Mouse (Mus musculus) cerebral cortex, adult 2 months (tissue): ENCODE measurements around the gene Sympk.

ENCODE experiments used
- WGBS: fragments of 180-500 bp; shearing (Covaris S2); methylation state at CpG from one replicate; pipeline ENCODE4 v1.1.7; 2018; 5-methylcytosine and 5-hydroxymethylcytosine counted together

The Sympk gene

GRCm38 (mm10) chr7:19053136-19053532 lies 29.0 kb downstream of the Sympk start:
- WGBS, result 88% methylated on average over 7 of the region's 7 CpGs

DNA sequence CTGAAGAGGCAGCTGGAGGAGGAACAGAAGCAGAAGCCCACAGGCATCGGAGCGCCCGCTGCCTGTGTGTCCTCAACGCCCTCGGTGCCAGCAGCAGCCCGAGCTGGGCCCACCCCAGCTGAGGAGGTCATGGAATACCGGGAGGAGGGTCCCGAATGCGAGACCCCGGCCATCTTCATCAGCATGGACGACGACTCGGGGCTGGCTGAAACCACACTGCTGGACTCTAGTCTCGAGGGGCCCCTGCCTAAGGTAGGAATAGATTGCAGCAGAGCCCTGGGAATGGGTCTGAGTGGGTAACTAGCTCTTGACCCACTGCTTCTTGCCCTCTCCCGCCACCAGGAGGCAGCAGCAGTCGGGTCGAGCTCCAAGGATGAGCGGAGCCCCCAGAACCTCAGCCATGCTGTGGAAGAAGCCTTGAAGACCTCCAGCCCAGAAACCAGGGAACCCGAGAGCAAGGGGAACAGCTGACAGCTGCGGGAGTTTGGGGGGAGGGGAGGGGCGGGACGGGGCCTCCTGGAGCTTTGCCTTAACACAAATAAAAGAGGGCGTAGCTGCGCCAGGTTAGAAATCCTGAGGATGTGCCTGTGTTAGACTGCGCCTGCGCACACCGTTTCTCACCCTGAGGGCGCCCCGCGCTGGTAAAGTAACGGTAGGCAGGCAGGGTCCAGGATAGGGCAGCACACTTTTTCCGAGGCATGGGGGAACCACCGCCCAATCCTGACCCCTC lies 30.0 kb downstream of the Sympk start, which contains the start of gene Rsph6a:
TSS of gene Rsph6a (plus strand) at position 644 of the 730 bp plus-strand sequence.
- WGBS, result 21% methylated on average over 33 of the region's 33 CpGs

DNA sequence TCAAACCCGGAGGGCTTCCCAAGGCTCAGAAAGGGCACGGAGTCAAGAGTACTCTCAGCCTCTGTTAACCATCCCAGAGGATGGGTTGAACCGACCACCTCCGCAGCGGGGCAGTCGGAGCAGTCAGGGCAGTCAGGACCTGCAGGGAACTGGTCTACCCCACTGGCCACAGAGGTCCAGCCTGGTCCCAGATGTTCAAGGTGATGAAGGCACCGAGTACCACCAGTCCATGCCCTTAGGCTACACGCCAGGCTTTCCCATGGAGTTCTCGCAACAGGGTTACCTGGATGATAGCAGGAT lies 30.6 kb downstream of the Sympk start:
- 67% methylated on average over 9 of the region's 9 CpGs for WGBS

- WGBS, result 91% methylated on average over 8 of the region's 8 CpGs
Observed at GRCm38 (mm10) chr7:19055108-19055507, 30.9 kb downstream of the Sympk start.

DNA sequence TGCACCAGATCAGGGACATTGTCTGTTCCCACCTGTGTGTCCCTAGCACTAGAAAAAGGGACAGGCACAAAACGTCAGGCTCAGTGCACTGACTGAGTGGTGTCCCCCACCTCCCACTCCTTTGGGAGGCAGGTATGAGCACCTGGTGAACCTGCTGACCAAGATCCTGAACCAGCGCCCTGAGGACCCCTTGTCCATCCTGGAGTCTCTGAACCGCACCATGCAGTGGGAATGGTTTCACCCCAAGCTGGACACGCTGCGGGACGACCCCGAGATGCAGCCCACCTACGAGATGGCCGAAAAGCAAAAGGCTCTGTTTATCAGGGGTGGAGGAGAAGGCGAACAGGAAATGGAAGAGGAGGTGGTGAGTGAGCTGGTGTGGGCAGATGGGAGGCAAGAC lies 33.2 kb downstream of the Sympk start:
- WGBS, result 91% methylated on average over 10 of the region's 10 CpGs

GRCm38 (mm10) chr7:19065896-19066295 lies 41.7 kb downstream of the Sympk start:
- WGBS, result 52% methylated on average over 13 of the region's 13 CpGs

GRCm38 (mm10) chr7:19067063-19067462 lies 42.9 kb downstream of the Sympk start:
- WGBS, result 58% methylated on average over 14 of the region's 14 CpGs

- WGBS, result 73% methylated on average over 11 of the region's 14 CpGs
Observed at GRCm38 (mm10) chr7:19067935-19068334, 43.8 kb downstream of the Sympk start.

GRCm38 (mm10) chr7:19068707-19069106 lies 44.5 kb downstream of the Sympk start:
- 3% methylated on average over 2 of the region's 2 CpGs for WGBS

GRCm38 (mm10) chr7:19069500-19069899 lies 45.3 kb downstream of the Sympk start:
- WGBS, result 61% methylated on average over 3 of the region's 3 CpGs

- WGBS, result 60% methylated on average over 3 of the region's 3 CpGs
Observed at GRCm38 (mm10) chr7:19071024-19071423, 46.8 kb downstream of the Sympk start.

DNA sequence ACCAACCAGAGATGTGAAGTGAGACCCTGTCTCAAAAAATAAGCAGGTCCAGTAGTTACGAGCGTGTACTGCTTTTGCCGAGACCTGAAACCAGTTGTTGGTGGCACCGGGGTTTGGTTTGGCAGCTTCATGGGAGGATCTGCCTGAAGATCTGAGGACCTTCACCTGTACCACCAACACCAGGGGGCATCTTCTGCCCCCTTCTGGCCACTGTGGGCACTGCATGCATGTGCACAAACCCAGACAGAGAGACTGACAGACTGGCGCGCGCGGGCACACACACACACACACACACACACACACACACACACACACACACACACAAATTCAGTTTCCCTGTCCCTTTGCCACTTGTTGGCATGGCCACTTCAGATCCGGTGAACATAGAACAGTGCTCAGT lies 49.3 kb downstream of the Sympk start:
- 84% methylated on average over 9 of the region's 9 CpGs for WGBS

GRCm38 (mm10) chr7:19074494-19074893 lies 50.3 kb downstream of the Sympk start:
- 92% methylated on average over 6 of the region's 6 CpGs for WGBS

DNA sequence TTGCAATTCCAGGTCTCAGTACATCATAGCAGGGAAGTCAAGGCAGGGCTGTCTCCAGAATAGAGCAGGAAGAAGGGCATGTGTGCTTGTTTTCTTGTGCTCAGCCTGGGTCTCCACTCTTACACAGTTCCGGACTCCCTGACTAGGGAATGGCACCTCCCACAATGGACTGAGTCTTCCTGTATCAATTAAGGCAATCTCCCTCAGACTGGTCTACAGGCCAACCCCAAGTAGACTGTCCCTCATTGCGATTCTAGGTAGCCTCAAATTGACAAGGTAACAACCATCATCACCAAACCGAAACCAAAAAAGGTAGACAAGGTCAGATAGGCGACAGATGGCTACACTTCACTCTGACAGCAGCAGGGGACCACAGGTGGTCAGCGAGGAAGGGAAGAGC lies 51.1 kb downstream of the Sympk start:
- WGBS, result 60% methylated on average over 5 of the region's 5 CpGs

GRCm38 (mm10) chr7:19075723-19076585 lies 51.8 kb downstream of the Sympk start, which contains the start of gene Dmwd:
Gene Dmwd (plus strand): TSS chr7:19076227.
- under 1% methylated on average over 91 of the region's 91 CpGs for WGBS

DNA sequence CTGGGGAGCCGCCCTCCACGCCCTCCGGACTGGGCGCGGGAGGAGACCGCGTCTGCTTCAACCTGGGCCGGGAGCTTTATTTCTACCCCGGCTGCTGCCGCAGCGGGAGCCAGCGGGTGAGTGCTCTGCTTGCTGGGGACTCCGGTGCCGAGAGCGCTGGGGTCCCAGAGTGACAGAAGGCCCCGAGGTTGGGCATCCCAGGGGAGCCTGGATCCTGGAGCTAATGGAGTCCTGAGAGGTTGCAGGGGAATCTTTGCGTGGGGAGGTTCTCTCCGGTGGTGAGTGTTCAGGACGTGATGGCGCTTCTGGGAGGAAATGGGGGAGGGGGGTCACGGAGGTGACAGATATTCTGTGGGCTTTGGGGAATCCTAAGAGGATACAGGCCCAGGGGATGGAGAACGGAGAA lies 52.4 kb downstream of the Sympk start:
- WGBS, result under 1% methylated on average over 22 of the region's 22 CpGs

GRCm38 (mm10) chr7:19077761-19078160 lies 53.6 kb downstream of the Sympk start:
- 65% methylated on average over 14 of the region's 14 CpGs for WGBS

DNA sequence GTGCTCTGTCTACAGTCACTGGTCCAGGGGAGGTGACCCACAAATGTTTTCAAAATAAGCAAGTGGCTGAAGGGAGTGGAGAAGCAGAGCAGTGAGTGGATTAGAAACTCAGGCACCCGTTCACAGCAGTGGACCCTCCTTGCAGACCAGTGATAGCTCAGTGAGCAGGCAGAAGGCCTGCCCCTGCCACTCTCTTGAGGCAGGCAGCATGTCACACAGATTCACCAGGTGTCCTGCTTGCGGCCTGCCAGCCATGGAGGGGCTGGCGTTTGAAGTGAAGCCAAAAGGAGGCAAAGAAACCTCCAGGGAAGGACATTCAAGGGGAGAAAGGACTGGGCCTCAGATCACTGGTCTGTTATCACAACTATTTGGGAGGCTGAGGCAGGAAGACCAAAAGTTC lies 54.6 kb downstream of the Sympk start:
- 72% methylated on average over 3 of the region's 3 CpGs for WGBS

GRCm38 (mm10) chr7:19080451-19080950 lies 56.3 kb downstream of the Sympk start:
- WGBS, result 90% methylated on average over 19 of the region's 19 CpGs

- whole genome bisulfite sequencing, result 75% methylated on average over 4 of the region's 4 CpGs
Observed at GRCm38 (mm10) chr7:19082171-19082570, 58.0 kb downstream of the Sympk start.

DNA sequence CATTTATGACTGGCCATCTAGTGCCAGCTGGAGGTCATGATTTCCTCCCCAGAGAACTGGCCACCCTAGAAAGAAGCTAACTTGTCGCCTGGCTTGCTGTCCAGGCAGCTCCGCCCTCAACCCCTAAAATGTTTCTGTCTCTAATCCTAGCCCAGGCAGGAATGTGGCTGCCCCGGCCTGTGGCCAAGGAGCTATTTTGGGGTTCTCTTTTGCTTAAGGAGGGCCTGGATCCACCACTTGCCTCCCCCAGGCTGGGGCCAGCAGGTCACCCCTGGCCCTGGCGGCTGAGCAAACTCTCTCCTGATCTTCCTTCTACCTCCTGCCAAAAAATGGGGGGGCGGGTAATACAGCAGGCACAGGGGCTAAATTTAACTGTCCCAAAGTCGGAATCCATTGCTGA lies 58.9 kb downstream of the Sympk start:
- WGBS, result 60% methylated on average over 6 of the region's 6 CpGs

DNA sequence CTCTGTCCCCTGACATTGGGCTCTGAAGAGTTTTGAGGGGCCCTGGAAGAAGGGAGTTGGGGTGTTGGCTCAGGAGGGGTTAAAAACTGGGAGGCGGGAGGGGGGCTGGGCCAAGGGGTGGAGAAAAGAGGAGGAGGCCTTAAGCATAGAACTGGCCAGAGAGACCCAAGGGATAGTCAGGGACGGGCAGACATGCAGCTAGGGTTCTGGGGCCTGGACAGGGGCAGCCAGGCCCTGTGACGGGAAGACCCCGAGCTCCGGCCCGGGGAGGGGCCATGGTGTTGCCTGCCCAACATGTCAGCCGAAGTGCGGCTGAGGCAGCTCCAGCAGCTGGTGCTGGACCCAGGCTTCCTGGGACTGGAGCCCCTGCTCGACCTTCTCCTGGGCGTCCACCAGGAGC lies 59.5 kb downstream of the Sympk start, which contains the start of gene Dmpk:
TSS of gene Dmpk (plus strand) at position 149 of the 400 bp plus-strand sequence.
- 53% methylated on average over 10 of the region's 10 CpGs for WGBS
